Mouse (Mus musculus) T-cell, adult 2 months (primary cell): Measurements from ENCODE around the gene Cyp2u1.

Experiments used
- DNase-seq: peaks from one replicate; pipeline ENCODE4 v3.0.0; 2022; ENCODE audit warnings: low spot score

Cyp2u1 gene

DNA sequence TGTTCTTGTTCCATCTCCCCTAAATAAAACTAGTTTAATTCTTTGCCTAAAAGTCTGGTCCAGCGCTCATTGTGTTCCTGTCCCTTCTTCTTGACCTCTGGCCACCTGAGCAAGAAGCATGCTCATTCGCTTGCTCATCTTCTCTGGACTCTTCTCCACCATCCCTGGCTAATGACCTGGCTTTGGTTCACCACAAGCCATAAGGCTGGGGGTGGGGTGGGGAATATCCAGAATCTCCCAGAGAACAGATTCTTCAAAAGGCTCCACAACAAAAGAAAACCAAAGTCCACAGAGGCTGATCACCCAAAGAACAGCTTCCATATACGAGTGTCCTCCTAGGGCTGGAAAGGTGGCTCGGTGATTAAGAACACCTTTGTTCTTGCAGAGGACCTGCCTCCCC, 48.0 kb downstream of the Cyp2u1 start:
- DNase-seq, result no peak

DNA sequence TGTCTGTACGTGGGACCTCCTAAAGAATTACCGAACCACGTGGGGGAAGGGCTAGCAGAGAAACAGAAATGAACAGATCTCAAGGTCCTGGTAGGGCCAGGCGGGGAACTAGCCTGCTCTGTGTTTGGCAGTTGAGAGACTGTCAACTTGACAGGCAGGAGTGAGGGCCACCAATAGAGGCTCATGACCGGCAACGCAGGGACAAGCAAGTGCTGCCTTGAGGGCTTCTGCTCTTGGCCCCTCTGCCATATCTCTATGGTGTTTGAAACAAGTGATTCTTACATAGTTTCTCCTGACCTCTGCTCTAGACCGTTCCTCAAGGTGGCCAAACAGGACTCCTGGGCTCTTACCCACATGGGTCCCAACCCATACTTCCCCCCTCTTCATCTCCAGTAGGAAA, 51.4 kb downstream of the Cyp2u1 start:
- DNase-seq, result no peak

DNA sequence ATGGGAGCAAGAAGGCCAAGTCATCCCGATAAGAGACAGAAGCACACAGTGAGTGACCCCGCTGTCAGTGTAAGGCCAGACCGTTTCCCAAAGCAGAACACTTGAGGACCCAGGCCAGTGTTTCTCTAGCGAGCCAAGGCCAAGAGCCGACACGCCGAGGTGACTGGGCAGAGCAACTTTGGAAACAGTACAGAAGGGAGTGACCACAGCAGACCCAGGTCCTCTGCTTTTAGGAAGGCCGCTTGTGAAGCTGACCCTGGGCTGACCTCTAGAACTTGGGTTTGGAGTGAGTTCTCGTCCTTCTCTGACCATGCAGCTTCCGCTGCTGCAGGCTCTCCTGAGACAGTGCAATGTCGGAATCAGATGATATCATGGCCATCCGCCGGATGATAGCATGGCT, 52.0 kb downstream of the Cyp2u1 start:
- no peak for DNase-seq

DNA sequence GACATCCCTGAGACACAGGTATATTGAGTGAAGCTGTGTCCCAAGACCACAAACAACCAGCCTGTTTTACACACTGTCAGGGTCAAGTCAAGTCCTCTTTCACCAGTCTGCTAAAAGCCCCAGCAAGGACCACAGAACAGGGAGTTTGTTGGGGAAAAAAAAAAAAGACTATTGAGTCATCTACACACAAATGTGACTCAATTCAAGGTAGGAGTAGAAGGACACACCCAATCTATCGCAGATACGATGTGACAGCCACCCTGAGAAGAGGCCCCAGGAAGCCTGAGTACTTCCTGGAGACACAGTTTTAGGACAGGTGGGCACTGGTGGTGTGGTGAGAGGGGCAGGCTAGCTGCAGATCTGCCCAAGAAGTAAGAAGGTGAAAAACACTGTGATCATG, 52.7 kb downstream of the Cyp2u1 start:
- DNase-seq, result no peak

DNA sequence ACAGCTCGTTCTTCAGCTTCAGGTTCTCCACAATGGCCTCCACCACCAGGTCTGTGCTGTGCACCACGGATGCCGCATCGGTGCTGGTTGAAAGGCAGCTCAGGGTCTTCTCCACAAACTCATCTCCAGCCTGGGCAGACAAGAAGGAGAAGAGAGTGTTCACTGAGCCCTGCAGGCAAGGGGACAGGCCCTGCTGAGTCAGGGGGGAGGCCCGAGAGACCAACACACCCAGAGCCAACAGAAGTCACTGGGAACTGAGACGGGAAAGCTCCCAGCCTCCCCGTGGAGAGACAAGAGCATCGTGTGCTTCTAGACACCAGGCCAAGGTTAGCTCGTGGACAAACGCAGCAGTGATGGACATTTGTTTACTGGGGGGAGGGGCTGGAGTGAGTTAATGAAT, 54.6 kb downstream of the Cyp2u1 start:
- no peak for DNase-seq

DNA sequence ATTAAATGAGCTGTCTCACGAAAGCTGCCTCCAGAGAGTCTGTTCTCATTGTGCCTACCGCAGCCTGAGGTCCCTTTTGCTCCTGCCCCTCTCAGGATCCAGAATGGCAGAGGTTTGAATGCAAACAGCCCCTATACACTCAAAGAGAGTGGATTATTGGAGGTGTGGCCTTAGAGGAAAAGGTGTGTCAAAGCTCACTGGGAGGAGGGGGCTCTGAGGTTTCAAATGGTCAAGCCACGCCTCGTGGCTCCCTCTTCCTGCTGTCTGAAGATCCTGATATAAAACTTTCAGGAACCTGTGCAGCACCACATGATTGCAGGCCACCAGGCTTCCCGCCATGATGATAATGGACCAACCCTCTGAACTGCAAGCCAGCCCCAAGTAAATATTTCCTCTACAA, 55.2 kb downstream of the Cyp2u1 start:
- no peak for DNase-seq

DNA sequence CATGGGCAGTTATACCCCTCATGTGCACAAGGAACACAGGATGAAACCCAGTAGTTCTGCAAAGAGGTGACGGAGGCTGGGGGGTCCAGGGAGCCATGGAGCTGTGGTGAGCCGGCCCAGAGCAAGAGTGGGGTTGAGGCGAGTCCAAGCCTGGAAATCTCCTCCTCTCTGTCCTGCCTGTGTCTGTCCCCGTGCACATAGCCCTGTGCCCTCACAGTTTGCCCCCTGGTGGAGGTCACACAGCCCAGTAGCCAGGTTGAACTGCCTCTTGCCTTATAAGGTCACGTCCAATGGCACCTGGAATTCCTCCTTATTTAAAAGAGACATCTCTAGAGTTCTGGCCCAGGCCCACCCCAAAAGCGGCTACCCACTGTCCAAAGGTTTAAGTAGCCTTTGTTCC, 55.6 kb downstream of the Cyp2u1 start:
- DNase-seq, result no peak

DNA sequence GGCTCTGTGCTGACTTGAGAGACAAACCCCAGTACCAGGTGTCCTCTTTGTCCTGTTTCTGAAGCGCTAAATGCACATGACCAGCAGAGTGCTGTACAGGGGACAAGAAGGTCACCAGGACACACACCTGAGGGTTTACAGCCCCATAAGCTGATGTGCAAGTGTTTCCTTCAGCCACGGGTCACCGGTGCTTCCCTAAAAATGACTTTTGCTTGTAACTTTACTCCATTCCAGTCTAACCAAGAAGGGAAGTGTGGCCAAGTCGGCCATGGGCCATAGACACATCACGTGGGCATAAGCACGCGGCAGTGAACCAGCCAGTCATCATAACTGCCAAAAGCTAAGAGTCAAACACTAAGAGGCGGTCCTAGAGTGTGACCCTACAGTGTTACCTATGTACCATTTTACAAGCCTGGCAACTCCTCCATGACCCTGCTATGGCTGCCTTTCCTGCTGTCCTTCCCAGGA, 56.4 kb downstream of the Cyp2u1 start:
- DNase-seq, result no peak

DNA sequence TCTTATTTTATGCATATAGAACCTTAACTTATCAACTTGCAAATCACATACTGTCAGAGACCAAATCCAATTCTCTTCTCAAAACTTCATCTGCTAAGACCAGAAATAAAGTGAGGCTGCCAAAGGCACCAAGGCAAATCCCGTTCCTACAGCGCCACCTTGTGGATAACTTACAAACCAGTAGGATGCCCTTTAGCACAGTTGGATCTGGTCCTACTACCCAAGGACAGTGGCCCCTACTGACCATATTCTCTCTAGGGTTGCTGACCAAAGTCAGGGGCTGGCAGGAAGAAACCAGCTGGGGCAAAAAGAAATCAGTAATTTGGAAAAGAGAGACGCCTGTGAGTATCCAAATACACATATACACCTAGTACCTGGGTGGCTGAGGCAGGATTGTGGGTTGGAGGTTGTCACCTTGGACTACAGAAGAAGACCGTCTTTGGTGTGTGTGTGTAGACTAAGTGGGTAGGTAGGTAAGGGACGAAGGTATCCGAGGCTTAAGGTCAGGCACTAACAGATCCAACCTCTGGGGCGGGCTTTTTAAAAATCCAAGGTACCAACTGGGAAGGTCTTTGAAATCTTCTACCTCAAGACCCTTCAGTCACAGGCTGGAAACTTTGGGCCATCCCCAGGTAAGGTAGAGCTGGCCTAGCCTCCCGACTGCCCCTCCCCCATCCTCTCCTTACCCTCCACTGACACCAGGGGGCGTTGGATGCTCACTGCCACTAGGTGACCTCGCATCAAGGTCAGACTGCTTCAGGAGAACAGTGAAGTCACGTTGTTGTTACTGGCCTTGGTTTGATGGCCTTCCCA, 57.1 kb downstream of the Cyp2u1 start:
- DNase-seq, result peak; percentile 61
